Mouse (Mus musculus) kidney, adult 2 months (tissue): ENCODE data around the gene Shisa6. TPM values are rescaled to one million over a fixed set of nuclear protein-coding genes. Genes with fewer than 3 reads are reported as not detected.

Source experiments
- DNase-seq: peaks from one replicate; pipeline ENCODE4 v3.0.0; 2021
- H3K27ac ChIP-seq: fragments of 200-500 bp; 2 replicates; pipeline ENCODE4 v1.5.1; 2012; ENCODE audit warnings: low read depth, low read length, control low read depth, inconsistent platforms; ENCODE audit not compliant: insufficient read depth
- H3K27me3 ChIP-seq: fragments of 200-500 bp; replicated peaks from 2 replicates; pipeline ENCODE4 v1.6.1; 2012; ENCODE audit warnings: mild to moderate bottlenecking, moderate library complexity, low read length, inconsistent platforms; ENCODE audit not compliant: control insufficient read depth, insufficient read depth
- H3K36me3 ChIP-seq: fragments of 200-500 bp; 2 replicates; pipeline ENCODE4 v1.6.1; 2012; ENCODE audit warnings: mild to moderate bottlenecking, moderate library complexity, low read length, inconsistent platforms; ENCODE audit not compliant: control insufficient read depth, insufficient read depth
- H3K4me1 ChIP-seq: fragments of 200-500 bp; 2 replicates; pipeline ENCODE4 v1.6.1; 2011; ENCODE audit warnings: low read length; ENCODE audit not compliant: control insufficient read depth, insufficient read depth
- H3K4me3 ChIP-seq: fragments of 200-500 bp; 2 replicates; pipeline ENCODE4 v1.5.1; 2011; ENCODE audit warnings: mild to moderate bottlenecking, low read depth, low read length, control low read depth; ENCODE audit not compliant: insufficient read depth
- CTCF ChIP-seq: fragments of 200-500 bp; conservative IDR thresholded peaks from 2 replicates; pipeline ENCODE4 v1.5.1; 2011; ENCODE audit warnings: low read depth, mild to moderate bottlenecking, control low read depth, low read length, moderate library complexity, mixed read lengths; ENCODE audit not compliant: insufficient read depth, insufficient read length
- POLR2A ChIP-seq: fragments of 200-500 bp; IDR thresholded peaks from one replicate; pipeline ENCODE4 v1.6.1; 2011; ENCODE audit warnings: low read depth, low read length, control low read depth
- WGBS: fragments of 180-500 bp; shearing (Covaris S2); methylation state at CpG from one replicate; pipeline ENCODE4 v1.1.7; 2018; 5-methylcytosine and 5-hydroxymethylcytosine counted together
- polyA plus RNA-seq: library from polyadenylated mRNA; depleted of rRNA; stranded (reverse); fragments of >200 nt; gene quantifications from 2 replicates; pipeline ENCODE4 v1.2.3, GENCODE M21; 2012

Shisa6 gene
- polyA plus RNA-seq, 1 experiment, result 0.02 TPM

DNA sequence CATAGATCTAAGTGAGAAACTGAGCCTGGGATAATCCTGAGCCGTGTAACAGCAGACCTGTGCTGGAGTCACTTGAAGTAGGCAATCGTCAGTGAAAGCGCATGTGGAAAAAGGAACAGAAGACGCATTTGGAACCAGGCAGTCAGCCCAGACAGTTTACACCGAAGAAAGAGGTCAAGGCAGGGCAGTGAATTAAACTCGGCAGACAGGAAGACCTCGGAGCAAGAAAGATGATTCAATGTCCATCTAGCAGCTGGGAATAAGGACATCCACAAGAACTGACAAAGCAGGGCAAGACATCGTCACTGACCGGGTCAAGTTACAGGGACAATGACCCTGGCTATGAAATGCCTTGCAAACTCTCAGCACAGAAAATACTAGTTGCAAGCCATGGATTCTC, 10.1 kb upstream of the Shisa6 start:
- peak; percentile 7 for DNase-seq
- no peaks in the 10 kb centered on the region for H3K27me3 ChIP-seq
- no peak for TF ChIP-seq CTCF
- no peak for TF ChIP-seq POLR2A
- H3K4me3 ChIP-seq, result no peak overlapping the region
- WGBS, result 28% methylated on average over 9 of the region's 9 CpGs
- no peaks in the 10 kb centered on the region for H3K4me1 ChIP-seq
- no peak overlapping the region for H3K27ac ChIP-seq
- no peaks in the 10 kb centered on the region for H3K36me3 ChIP-seq

DNA sequence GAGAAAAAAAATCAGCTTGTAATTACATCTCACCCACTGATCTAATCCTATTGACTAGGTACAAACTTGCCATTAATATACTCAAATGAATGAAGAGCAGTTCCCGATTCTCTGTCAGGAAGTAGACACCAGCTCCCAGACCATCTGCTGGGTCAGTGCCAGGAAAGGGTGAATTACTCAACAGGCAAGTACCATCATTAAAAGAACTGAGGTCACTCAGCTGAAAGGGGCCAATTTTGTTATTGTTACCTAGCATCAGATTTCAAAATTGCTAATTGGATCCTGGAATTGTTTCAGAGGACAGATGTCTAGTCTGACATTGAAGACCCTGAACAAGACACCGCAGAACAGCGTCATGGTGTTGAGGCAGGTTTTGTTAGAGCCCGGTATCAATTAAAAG, 9.4 kb upstream of the Shisa6 start:
- Histone ChIP-seq H3K4me1 (no peaks in the 10 kb centered on the region), H3K27ac (no peak overlapping the region), H3K27me3 (no peaks in the 10 kb centered on the region), H3K4me3 (no peak overlapping the region), H3K36me3 (no peaks in the 10 kb centered on the region)
- 58% methylated on average over 4 of the region's 4 CpGs for WGBS
- no peak for TF ChIP-seq POLR2A
- DNase-seq, result no peak

DNA sequence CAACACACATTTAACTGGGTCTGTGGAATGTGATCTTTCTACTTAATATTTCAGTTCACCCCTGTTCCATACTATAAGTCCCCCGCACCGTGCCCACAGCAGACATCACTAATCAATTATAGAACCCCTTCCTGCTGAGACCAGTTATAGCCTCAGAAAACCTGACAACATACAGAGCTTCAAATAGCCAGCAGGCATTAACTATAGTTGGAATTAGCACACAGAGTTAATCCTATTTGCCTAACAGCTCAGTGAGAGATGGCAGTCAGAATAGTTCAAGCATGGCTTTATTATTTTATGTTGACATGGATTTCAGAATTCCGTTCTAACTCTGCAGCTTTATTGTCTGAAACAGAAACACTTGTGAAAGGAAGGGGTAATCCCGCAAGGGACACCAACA, 8.5 kb upstream of the Shisa6 start:
- no peak for DNase-seq
- Histone ChIP-seq H3K4me3 (no peak overlapping the region), H3K27me3 (no peaks in the 10 kb centered on the region), H3K36me3 (no peaks in the 10 kb centered on the region), H3K4me1 (no peaks in the 10 kb centered on the region), H3K27ac (no peak overlapping the region)
- 87% methylated on average over 4 of the region's 4 CpGs for WGBS
- TF ChIP-seq POLR2A (no peak), CTCF (no peak)

DNA sequence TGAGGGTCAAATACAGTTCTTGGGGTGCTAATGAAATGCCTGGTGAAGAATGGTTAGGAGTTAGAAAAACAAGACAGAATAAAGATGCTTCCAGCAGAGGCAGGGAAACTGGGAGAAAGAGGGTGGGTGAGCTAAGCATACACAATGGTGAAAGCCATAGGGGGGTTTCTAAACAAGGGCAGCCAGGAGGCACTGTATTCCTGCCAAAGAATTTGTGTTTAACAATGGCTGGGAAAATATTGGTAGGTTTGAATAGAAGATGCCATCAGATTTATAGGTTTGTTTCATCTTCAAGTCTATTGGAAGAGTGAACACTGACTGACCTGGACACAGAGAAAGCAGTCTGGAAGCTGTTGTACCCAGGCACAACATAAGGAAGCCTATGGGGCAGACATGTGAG, 2.4 kb upstream of the Shisa6 start:
- Histone ChIP-seq H3K27ac (no peak overlapping the region), H3K27me3 (peaks cover 2% of the 10 kb centered on the region; the same call in 1 of the 2 replicates), H3K4me3 (no peak overlapping the region), H3K4me1 (no peaks in the 10 kb centered on the region), H3K36me3 (no peaks in the 10 kb centered on the region)
- TF ChIP-seq POLR2A, result no peak
- no peak for DNase-seq

DNA sequence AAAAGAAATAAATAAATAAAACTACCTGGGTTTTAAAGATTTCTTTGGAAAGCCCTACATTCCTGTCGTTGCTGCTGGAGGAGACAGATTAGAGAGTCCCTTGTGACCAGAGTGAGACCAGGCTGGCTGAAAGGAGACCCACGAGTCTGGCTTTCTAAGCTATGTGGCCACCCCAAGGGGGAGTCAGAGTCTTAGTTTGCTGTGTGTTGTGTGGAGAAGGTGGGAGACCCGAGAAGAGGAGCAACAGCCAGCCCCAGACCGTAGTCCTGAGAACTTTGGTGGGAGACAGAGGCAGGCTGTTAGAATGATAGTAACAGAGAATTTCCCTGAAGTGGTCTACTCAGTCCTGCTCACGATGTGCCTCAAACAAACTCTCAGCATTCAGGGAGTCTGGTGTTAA, 1.6 kb upstream of the Shisa6 start:
- WGBS, result 1% methylated on average over 5 of the region's 5 CpGs
- no peak for TF ChIP-seq CTCF
- TF ChIP-seq POLR2A, result no peak
- DNase-seq, result no peak
- Histone ChIP-seq H3K4me1 (no peaks in the 10 kb centered on the region), H3K27ac (no peak overlapping the region), H3K27me3 (peaks cover 2% of the 10 kb centered on the region; the same call in 1 of the 2 replicates), H3K36me3 (no peaks in the 10 kb centered on the region), H3K4me3 (no peak overlapping the region)

DNA sequence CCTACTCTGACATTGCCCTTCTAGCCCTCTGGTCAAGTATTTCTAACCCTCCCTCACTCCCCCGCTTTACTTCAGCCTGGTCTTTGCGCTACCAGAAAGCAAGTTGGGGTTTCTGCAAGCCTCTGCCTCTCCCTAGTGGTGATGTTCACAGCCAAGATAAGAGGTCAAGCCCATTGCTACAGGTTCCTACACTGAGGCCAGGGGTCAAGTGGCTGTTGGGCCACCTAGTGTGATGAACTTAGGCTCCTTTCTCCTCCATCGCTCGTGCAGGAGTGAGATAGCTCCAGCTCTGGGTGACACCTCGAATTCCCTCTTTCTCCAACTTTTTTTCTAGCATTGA, 1.2 kb upstream of the Shisa6 start:
- peaks cover 2% of the 10 kb centered on the region; the same call in 1 of the 2 replicates for H3K27me3 ChIP-seq
- H3K36me3 ChIP-seq, result no peaks in the 10 kb centered on the region
- H3K4me1 ChIP-seq, result no peaks in the 10 kb centered on the region
- H3K27ac ChIP-seq, result no peak overlapping the region
- WGBS, result 6% methylated on average over 5 of the region's 5 CpGs
- H3K4me3 ChIP-seq, result no peak overlapping the region
- TF ChIP-seq POLR2A (no peak), CTCF (no peak)
- DNase-seq, result no peak

DNA sequence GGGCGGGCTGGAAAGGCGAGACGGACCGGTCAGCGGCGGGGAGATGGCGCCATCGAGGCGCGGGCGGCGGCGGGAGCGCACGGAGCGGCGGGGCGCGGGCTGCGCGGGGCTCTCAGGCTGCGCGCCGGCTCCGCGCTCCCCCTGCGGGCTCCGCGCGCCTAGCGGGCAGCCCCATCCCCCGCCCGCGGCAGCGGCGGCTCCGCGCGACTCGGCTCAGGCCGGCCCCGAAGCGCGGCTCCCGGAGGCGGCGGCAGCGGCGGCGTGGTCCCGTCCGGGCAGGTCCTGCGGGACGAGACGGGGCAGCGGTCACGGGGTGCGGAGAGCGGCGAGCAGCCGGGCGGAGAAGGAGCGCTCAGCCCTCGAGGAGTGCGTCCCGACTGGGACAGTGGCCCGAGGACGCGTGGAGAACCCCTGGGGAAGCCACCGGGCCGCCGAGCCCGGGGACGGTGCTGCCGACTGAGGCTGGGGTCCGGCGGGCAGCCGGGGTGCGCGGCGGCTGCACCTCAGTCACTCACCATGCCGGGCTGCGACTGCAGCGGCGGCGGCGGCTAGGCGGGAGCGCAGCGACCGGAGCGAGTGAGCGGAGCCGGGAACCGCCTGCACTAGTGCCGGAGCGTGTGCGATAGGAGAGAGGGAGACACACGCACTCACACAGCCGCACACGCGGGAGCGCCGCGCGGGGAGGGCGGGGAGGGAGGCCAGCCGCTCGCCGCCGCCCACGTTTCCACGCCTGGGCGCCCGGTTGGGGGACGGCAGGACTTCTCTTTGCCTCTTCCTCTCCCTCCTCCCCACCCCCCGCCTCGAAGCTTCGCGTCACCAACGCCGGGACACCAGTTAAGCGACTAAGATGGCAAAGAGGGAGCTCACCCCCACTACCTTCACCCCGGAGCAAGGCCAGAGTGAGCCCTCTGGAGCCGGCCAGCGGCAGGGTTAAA, 549 bp upstream of the Shisa6 start:
- under 1% methylated on average over 126 of the region's 126 CpGs for WGBS
- TF ChIP-seq POLR2A (no peak), CTCF (no peak)
- no peak for DNase-seq

More for the DNA sequence above, 549 bp upstream of the Shisa6 start:
- Histone ChIP-seq H3K27ac (no peak overlapping the region), H3K4me3 (peak overlapping the region; percentile 18; the same call in 1 of the 2 replicates), H3K4me1 (no peaks in the 10 kb centered on the region), H3K27me3 (peaks cover 2% of the 10 kb centered on the region; the same call in 1 of the 2 replicates), H3K36me3 (no peaks in the 10 kb centered on the region)
